Mouse (Mus musculus) embryonic facial prominence, embryonic 10.5 days (tissue): ENCODE data around the gene Rfc4. TPM values are rescaled to one million over a fixed set of nuclear protein-coding genes. Genes with fewer than 3 reads are reported as not detected.

Experiments
- DNase-seq: peaks from one replicate; pipeline ENCODE4 v3.0.0-alpha.2; 2017; ENCODE audit warnings: low spot score
- H3K27ac ChIP-seq: fragments of 300-500 bp; sonication (generic); replicated peaks from 2 replicates; pipeline ENCODE4 v1.5.1; 2016; ENCODE audit warnings: mild to moderate bottlenecking
- H3K27me3 ChIP-seq: fragments of 300-500 bp; sonication (generic); replicated peaks from 2 replicates; pipeline ENCODE4 v1.6.1; 2016; ENCODE audit warnings: low read depth, mild to moderate bottlenecking; ENCODE audit not compliant: poor library complexity, severe bottlenecking
- H3K36me3 ChIP-seq: fragments of 300-500 bp; sonication (generic); replicated peaks from 2 replicates; pipeline ENCODE4 v1.6.1; 2016; ENCODE audit warnings: mild to moderate bottlenecking, moderate library complexity
- H3K4me1 ChIP-seq: fragments of 300-500 bp; sonication (generic); 2 replicates; pipeline ENCODE4 v1.6.1; 2016
- H3K4me3 ChIP-seq: fragments of 300-500 bp; sonication (generic); 2 replicates; pipeline ENCODE4 v1.5.1; 2016; ENCODE audit warnings: mild to moderate bottlenecking, moderate library complexity
- H3K9me3 ChIP-seq: fragments of 300-500 bp; sonication (generic); 2 replicates; pipeline ENCODE4 v1.6.1; 2016; ENCODE audit warnings: mild to moderate bottlenecking
- WGBS: fragments of 180-500 bp; shearing (Covaris S2); methylation state at CpG from one replicate; pipeline ENCODE4 v1.1.7; 2016; 5-methylcytosine and 5-hydroxymethylcytosine counted together
- polyA plus RNA-seq: library from polyadenylated mRNA; unstranded; fragments of >200 nt; fragmentation: Nextera tagmentation; extraction: Ambion mirVana; gene quantifications from 2 replicates; pipeline ENCODE4 v1.2.1, GENCODE M21; 2016

Gene Rfc4
- polyA plus RNA-seq, 1 experiment from 2014 or later: 208 TPM

DNA sequence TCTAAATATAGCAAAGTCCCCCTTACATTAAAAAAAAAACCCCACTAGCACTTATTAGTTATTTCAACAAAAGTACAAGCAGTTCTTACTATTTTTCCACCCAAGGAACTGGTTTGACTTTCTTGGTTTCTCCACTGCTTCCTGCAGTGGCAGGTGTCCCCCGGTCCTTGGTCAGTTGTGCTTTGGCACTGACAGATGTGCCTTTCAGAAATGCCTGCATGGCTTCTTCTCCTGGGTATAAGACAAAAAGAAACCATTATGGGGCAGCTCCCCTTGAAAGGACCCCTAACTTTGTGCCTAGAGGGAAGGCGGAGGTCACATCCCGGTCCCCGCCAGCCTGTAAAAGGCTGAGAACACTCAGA lies 245 bp downstream of the Rfc4 start:
- WGBS: under 1% methylated on average over 4 of the region's 4 CpGs
- peak overlapping the region; percentile 83 for H3K4me3 ChIP-seq
- no peaks in the 10 kb centered on the region for H3K27me3 ChIP-seq
- peak overlapping the region; percentile 97 for H3K27ac ChIP-seq
- no peak for DNase-seq
- H3K9me3 ChIP-seq: no peaks in the 10 kb centered on the region
- H3K36me3 ChIP-seq: peaks cover 29% of the 10 kb centered on the region
- peaks cover 19% of the 10 kb centered on the region for H3K4me1 ChIP-seq

DNA sequence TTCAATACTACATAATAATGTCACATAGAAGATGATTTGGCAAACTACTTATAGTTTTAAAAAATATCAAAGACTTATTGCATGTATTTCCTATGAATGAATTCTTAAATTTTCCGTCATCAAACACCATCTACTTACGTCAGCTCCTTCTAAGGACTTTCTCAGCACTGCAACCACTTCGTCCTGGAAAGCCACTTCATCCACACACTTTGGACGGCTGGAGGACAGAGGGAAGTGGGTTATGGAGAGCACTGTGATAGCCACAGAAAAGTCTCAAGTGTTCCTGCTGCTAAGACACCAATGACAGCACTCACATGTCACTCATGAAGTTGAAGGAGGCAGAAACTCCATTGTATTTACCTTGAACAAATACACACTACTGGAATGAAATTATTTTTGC lies 3.1 kb downstream of the Rfc4 start:
- no peaks in the 10 kb centered on the region for H3K27me3 ChIP-seq
- H3K9me3 ChIP-seq: no peaks in the 10 kb centered on the region
- H3K36me3 ChIP-seq: peaks cover 58% of the 10 kb centered on the region
- no peak for DNase-seq
- H3K4me3 ChIP-seq: no peak overlapping the region
- no peak overlapping the region for H3K27ac ChIP-seq
- 90% methylated on average over 4 of the region's 4 CpGs for WGBS
- peaks cover 19% of the 10 kb centered on the region for H3K4me1 ChIP-seq

DNA sequence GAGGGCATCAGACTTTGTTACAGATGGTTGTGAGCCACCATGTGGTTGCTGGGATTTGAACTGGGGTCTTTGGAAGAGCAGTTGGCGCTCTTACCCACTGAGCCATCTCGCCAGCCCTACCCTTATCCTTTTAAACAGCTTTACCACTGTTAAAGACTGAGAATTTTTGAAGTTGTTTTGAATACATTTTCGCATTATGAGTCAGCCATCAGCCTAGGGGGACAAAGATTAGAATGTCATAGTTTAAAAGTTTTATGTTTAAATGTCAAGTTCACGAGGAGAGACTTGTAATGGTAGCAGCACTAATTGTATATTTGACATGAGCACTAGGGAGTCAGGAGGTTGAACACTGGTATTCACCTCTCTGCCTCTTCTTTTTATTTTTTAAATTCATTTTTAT lies 4.4 kb downstream of the Rfc4 start:
- Histone ChIP-seq H3K9me3 (no peaks in the 10 kb centered on the region), H3K27ac (no peak overlapping the region), H3K27me3 (no peaks in the 10 kb centered on the region), H3K36me3 (peaks cover 69% of the 10 kb centered on the region), H3K4me1 (peaks cover 8% of the 10 kb centered on the region), H3K4me3 (no peak overlapping the region)
- 96% methylated on average over 4 of the region's 4 CpGs for WGBS
- DNase-seq: no peak

DNA sequence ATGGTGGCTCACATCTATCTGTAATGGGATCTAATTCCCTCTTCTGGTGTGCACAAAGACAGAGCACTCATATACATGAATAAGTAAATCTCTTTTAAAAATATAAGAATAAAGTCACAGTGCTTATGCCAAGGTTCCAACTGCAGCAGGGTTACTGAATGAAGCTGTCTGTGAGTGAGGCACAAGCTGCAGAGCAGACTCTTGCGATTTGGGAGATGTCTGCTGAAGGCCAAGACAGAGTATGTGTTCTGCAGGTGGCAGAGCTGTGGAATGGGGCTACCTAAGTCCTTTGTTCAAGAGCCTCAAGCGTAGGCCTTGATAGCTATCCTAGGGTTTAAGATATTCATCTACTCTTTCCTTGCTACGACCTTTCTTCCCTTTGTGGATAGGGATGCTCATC lies 5.1 kb downstream of the Rfc4 start:
- WGBS: 91% methylated on average over 3 of the region's 3 CpGs
- H3K27me3 ChIP-seq: no peaks in the 10 kb centered on the region
- H3K27ac ChIP-seq: no peak overlapping the region
- peaks cover 76% of the 10 kb centered on the region for H3K36me3 ChIP-seq
- no peaks in the 10 kb centered on the region for H3K9me3 ChIP-seq
- no peak for DNase-seq
- no peak overlapping the region for H3K4me3 ChIP-seq
- H3K4me1 ChIP-seq: peaks cover 8% of the 10 kb centered on the region

DNA sequence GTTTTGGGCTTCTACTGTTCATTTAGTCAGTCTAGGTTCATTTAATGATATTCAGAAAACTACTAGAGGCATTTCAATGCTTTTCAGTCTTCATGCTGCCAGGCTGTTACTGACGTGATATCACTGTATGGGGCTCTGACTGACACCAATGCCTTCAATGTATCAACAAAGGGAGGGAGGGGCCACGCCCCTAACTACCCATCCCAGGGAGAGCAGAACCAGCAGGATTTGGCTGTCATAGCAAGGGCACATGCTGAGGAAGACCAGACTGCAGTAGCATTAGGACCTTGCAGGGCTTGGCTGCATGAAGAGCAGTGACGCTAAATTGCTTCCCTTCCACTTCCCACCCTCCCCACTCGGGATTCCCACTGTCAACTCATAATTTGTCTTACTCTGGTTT lies 10.4 kb downstream of the Rfc4 start:
- Histone ChIP-seq H3K9me3 (no peaks in the 10 kb centered on the region), H3K27me3 (no peaks in the 10 kb centered on the region), H3K36me3 (peaks cover 94% of the 10 kb centered on the region), H3K27ac (no peak overlapping the region), H3K4me3 (no peak overlapping the region), H3K4me1 (no peaks in the 10 kb centered on the region)
- 70% methylated on average over 4 of the region's 4 CpGs for WGBS
- no peak for DNase-seq

DNA sequence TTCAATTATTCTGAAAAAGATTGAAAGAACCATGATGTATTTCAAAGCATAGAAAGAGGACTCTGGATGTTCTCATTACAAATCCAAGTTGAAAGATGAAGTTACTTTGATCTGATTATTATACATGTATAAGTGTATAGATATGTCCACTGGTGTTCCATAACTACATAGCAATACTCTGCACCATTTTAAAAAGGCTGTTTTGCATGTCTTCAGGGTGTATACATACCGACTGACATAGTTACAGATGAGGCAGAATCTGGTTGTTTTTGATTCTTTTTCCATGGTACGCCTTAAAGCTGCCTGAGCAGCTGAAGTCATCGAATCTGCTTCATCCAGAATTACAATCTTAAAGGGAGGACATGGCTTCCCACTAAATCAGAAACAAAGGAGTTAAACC lies 12.1 kb downstream of the Rfc4 start:
- Histone ChIP-seq H3K4me3 (no peak overlapping the region), H3K27ac (no peak overlapping the region), H3K27me3 (no peaks in the 10 kb centered on the region), H3K36me3 (peaks cover 94% of the 10 kb centered on the region), H3K9me3 (no peaks in the 10 kb centered on the region), H3K4me1 (peaks cover 4% of the 10 kb centered on the region; the same call in 1 of the 2 replicates)
- no peak for DNase-seq
- WGBS: 90% methylated on average over 3 of the region's 3 CpGs

DNA sequence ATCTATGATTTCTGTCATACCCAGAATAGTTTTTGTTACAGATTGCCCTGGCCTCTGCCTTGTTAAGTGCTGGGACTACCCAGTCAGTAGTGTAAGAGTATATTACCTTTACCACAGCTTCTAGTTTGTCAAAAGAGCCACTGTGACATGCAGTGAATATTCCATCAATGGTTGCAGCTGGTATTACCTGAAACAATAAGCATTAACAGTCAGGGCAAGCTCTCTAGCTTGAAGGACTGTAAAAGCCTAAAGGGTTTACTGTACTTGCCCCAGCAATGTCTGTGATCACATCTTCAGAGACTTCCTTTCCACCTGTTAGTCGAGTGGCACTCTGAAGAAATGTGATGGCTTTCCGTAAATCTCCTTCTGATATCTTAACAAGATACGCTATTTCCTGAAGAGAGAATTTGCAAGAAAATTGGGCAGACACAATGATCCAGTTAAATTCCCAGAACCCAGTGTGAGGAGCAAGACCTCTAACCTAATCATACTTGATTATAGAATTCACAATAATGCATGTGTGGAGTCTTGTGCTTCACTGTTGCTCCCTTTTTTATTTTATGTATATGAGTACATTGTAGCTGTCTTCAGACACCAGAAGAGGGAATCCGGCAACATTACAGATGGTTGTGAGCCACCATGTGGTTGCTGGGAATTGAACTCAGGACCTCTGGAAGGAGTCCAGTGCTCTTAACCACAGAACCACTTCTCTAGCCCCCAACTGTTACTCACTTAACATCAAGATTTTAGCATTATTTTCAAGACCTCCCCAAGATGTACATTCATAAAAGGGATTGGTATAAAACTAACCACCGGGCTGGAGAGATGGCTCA lies 13.0 kb downstream of the Rfc4 start:
- peaks cover 94% of the 10 kb centered on the region for H3K36me3 ChIP-seq
- DNase-seq: no peak
- peaks cover 12% of the 10 kb centered on the region for H3K4me1 ChIP-seq
- WGBS: 76% methylated on average over 5 of the region's 5 CpGs
- no peaks in the 10 kb centered on the region for H3K9me3 ChIP-seq
- no peak overlapping the region for H3K4me3 ChIP-seq
- H3K27ac ChIP-seq: no peak overlapping the region
- H3K27me3 ChIP-seq: no peaks in the 10 kb centered on the region

DNA sequence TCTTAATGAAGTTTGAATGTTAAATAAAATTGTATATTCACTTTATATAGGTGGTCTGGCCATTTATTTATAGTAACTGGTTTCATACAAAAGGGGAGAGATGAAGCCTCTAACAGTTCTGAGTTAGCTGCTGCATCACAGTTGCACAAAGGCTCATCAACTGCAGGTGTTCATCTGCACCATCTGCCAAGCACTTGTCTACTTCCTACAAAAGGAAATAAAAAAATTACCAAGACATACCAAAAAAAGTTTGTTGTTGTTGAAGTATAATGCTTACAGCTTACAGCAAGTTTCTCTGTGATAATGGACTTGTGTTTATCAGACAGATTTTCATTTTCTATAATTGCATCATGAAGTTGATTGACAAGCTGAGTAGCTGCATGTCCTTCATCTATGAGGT lies 13.6 kb downstream of the Rfc4 start:
- no peak for DNase-seq
- H3K9me3 ChIP-seq: no peaks in the 10 kb centered on the region
- peaks cover 18% of the 10 kb centered on the region for H3K4me1 ChIP-seq
- no peak overlapping the region for H3K4me3 ChIP-seq
- no peak overlapping the region for H3K27ac ChIP-seq
- H3K36me3 ChIP-seq: peaks cover 94% of the 10 kb centered on the region
- H3K27me3 ChIP-seq: no peaks in the 10 kb centered on the region

DNA sequence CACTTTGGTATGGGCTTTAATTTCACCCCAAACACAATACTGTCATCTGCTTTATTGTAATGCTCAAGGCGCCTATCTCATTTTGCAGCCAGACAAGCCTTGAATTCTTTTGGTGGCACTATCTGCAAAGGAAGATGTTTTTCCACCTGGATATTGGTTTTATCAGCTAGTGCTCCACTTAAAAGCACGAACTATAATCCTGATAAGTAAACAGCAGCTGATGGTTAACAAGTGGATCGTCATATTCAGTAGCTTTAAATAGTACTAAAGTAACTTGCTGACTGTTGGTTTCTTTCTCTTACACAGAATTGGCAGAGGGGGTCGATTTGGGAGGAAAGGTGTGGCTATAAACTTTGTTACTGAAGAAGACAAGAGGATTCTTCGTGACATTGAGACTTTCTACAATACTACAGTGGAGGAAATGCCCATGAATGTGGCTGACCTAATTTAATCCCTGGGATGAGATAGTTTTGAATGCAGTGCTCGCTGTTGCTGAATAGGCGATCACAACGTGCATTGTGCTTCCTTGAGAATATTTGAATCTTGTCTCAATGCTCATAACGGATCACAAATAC lies 14.6 kb downstream of the Rfc4 start:
- Histone ChIP-seq H3K27me3 (no peaks in the 10 kb centered on the region), H3K36me3 (peaks cover 94% of the 10 kb centered on the region), H3K27ac (no peak overlapping the region), H3K4me1 (peaks cover 19% of the 10 kb centered on the region), H3K9me3 (no peaks in the 10 kb centered on the region), H3K4me3 (0 out of 2 replicates have a peak overlapping the region, but pooled peaks have one; percentile 8)
- no peak for DNase-seq
- 66% methylated on average over 9 of the region's 9 CpGs for WGBS

DNA sequence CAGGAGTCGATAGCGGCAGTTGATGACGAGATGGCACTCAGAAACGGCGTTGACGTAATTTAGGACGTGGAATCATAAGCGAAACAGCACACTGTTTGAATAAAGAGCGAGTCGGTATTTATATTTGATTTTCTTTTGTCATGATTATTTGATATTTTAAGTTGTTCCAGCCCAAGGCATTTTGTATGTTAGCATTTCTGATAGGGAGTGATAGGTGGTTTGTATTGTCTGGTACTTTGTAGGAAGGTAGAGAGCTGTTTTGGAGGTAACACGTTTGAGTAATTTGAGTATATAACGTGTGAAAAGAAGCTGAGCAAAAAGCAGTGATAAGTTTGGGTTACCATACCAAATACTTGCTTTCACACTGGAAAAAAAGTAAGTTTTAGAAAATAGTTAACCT lies 15.2 kb downstream of the Rfc4 start:
- peaks cover 88% of the 10 kb centered on the region for H3K36me3 ChIP-seq
- no peaks in the 10 kb centered on the region for H3K9me3 ChIP-seq
- H3K27me3 ChIP-seq: no peaks in the 10 kb centered on the region
- DNase-seq: no peak
- 0 out of 2 replicates have a peak overlapping the region, but pooled peaks have one; percentile 8 for H3K4me3 ChIP-seq
- peaks cover 19% of the 10 kb centered on the region for H3K4me1 ChIP-seq
- H3K27ac ChIP-seq: no peak overlapping the region
- WGBS: 86% methylated on average over 12 of the region's 12 CpGs

DNA sequence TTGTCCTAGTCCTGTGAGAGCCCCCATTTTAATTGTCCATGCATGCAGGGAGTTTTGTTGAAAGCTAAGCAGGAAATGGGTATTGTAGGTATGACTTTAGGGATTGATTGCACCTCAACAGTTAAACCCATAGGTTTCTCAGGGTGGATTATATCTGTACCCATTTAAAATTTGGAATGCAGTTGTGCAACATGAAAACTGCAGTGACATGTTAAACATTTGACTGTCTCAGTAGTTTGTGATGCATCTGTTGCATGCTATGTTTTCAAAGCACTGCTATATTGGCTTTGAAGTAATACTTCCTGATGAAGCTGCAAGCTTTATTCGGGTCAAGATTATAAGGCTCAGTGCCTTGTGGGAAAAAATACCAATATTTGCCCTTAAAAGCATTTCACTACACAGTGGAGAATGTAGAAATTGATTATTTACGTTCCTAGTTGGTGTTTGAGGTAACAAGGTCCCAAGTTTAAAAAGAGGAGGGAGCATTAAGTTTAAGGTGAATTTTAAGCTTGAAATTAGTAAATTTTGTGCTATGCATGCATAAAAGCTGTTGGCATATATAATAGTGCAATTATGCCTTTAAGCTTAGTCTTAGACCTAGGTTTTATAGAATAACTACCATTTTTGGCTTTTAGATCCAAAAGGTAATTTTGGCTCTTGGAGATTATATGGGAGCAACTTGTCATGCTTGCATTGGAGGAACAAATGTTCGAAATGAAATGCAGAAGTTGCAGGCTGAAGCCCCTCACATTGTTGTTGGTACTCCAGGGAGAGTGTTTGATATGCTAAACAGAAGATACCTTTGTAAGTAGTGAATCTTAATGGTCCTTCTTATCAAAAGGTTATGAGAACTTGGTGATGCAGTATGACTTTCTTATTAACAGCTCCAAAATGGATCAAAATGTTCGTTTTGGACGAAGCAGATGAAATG lies 17.9 kb downstream of the Rfc4 start:
- H3K27me3 ChIP-seq: no peaks in the 10 kb centered on the region
- no peaks in the 10 kb centered on the region for H3K9me3 ChIP-seq
- WGBS: 64% methylated on average over 5 of the region's 5 CpGs
- H3K4me3 ChIP-seq: peak overlapping the region; percentile 79
- peaks cover 24% of the 10 kb centered on the region for H3K4me1 ChIP-seq
- DNase-seq: no peak
- peaks cover 62% of the 10 kb centered on the region for H3K36me3 ChIP-seq
- peak overlapping the region; percentile 98 for H3K27ac ChIP-seq

DNA sequence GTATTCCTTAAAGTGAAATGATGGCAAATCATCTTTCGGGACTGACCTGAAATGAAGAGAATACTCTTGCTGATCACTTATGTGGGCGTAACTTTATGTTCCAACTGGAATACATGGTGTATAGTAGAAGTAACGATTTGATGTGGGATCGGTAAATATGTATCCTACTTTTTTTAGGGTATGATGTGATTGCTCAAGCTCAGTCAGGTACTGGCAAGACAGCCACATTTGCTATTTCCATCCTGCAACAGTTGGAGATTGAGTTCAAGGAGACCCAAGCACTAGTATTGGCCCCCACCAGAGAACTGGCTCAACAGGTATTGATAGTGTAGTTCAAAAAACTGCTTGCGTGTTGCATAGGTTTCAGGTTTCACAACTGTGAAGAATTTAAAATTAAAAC lies 18.6 kb downstream of the Rfc4 start:
- peaks cover 24% of the 10 kb centered on the region for H3K4me1 ChIP-seq
- 8% methylated on average over 5 of the region's 5 CpGs for WGBS
- no peak for DNase-seq
- peak overlapping the region; percentile 79 for H3K4me3 ChIP-seq
- H3K27me3 ChIP-seq: no peaks in the 10 kb centered on the region
- peaks cover 55% of the 10 kb centered on the region for H3K36me3 ChIP-seq
- no peaks in the 10 kb centered on the region for H3K9me3 ChIP-seq
- H3K27ac ChIP-seq: peak overlapping the region; percentile 98
